Mouse (Mus musculus) embryo, embryonic 9.5 days (tissue): ENCODE measurements around the gene Gse1.

Source experiments
- DNase-seq: peaks from one replicate; pipeline ENCODE4 v3.0.0-alpha.2; 2017; ENCODE audit errors: extremely low spot score

Gene Gse1

GRCm38 (mm10) chr8:120227891-120228591 is at the start of gene Gse1:
Gse1 (plus strand) TSS chr8:120228456.
- peak; percentile 90 for DNase-seq

- peak; percentile 96 for DNase-seq
Measured at GRCm38 (mm10) chr8:120179027-120179431, 49.2 kb upstream of the Gse1 start.

GRCm38 (mm10) chr8:120180445-120180970 is 47.7 kb upstream of the Gse1 start:
- no peak for DNase-seq

GRCm38 (mm10) chr8:120181274-120181673 is 47.0 kb upstream of the Gse1 start:
- DNase-seq = no peak

- no peak for DNase-seq
Measured at GRCm38 (mm10) chr8:120181861-120182414, 46.3 kb upstream of the Gse1 start.

GRCm38 (mm10) chr8:120184366-120184765 is 43.9 kb upstream of the Gse1 start:
- no peak for DNase-seq

- peak; percentile 45 for DNase-seq
Measured at GRCm38 (mm10) chr8:120184850-120185792, 43.1 kb upstream of the Gse1 start.

GRCm38 (mm10) chr8:120186454-120186853 is 41.8 kb upstream of the Gse1 start:
- no peak for DNase-seq

GRCm38 (mm10) chr8:120188510-120188909 is 39.7 kb upstream of the Gse1 start:
- no peak for DNase-seq

- DNase-seq = no peak
Measured at GRCm38 (mm10) chr8:120189440-120189839, 38.8 kb upstream of the Gse1 start.

GRCm38 (mm10) chr8:120190107-120190809 is 38.0 kb upstream of the Gse1 start:
- no peak for DNase-seq

- peak; percentile 39 for DNase-seq
Measured at GRCm38 (mm10) chr8:120190810-120191413, 37.3 kb upstream of the Gse1 start.

GRCm38 (mm10) chr8:120191633-120192032 is 36.6 kb upstream of the Gse1 start:
- DNase-seq = no peak

GRCm38 (mm10) chr8:120192118-120192517 is 36.1 kb upstream of the Gse1 start:
- no peak for DNase-seq

- DNase-seq = no peak
Measured at GRCm38 (mm10) chr8:120201351-120201750, 26.9 kb upstream of the Gse1 start.

GRCm38 (mm10) chr8:120202546-120202945 is 25.7 kb upstream of the Gse1 start:
- no peak for DNase-seq

- no peak for DNase-seq
Measured at GRCm38 (mm10) chr8:120204736-120205360, 23.4 kb upstream of the Gse1 start.

GRCm38 (mm10) chr8:120205916-120206315 is 22.3 kb upstream of the Gse1 start:
- no peak for DNase-seq

GRCm38 (mm10) chr8:120207364-120207763 is 20.9 kb upstream of the Gse1 start:
- no peak for DNase-seq

GRCm38 (mm10) chr8:120208113-120208512 is 20.1 kb upstream of the Gse1 start:
- no peak for DNase-seq

- DNase-seq = peak; percentile 66
Measured at GRCm38 (mm10) chr8:120211345-120211744, 16.9 kb upstream of the Gse1 start.
